ENCODE assay signal across 12 mouse cellular contexts in the genomic region with DNA sequence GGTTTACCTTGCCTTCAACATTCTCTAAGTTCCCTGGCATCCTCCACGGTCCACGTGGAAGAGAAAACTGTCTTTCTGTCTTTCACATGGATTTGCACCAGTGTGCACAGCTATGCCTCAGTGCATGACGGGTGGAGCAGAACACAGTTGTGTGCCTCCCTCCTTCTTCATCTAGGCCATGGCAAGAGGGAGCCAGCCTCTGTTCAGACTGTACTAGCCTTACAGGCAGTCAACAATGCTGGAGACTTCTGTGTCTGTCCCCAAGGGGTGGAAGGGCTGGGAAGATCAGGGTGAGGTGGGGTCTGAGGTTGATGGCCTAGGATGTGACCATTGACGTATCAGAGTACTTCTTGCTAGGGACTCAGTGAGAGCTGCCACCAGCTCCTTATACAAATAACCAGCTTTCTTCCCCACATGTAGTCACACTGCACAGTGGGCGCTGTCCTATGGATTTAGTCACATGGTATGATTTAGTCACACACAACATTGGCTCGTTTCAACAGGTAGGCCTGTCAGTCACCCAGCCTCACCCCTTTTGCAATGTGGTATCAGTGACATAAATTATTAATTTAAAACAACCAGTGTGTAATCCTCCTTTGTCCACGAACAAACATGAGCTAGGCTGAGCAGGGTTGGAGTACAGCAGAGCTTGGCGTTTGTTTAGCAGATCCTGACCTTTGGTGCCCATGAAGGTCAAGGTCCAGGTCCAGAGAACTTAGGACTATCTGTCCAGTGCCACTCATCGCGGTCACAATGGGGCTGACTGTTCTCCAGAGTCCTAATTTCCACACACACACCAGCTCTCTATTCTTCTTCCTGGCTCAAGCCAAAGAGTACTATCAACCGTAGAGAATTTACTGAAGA. TPM values are rescaled to one million over a fixed set of nuclear protein-coding genes. Genes with fewer than 3 reads are reported as not detected.
A peak's percentile ranks its signal among the peaks of the same experiment; 100 is the strongest.
DNase-seq lines count a peak whose midpoint lies in the region; ATAC-seq and TF ChIP-seq lines count a peak whose summit lies in the region.
"Had no signal": no experiment of that assay in that cellular context is flagged by ENCODE, and none has a peak within 500 bp of the region (broad histone marks: within the 10 kb centered on the region; RNA-seq: fewer than 3 reads in every experiment).

No protein-coding gene starts in this region.

- H3K27me3 ChIP-seq in intestine, embryonic 15.5 days (replicated peaks): no peaks in the 10 kb centered on the region
- H3K27me3 ChIP-seq in kidney, embryonic 14.5 days (ENCODE audit: control insufficient read depth, insufficient read depth, low read length): no peaks in the 10 kb centered on the region
- H3K27me3 ChIP-seq in liver, postnatal 0 days (ENCODE audit: insufficient read depth, low read length): no peaks in the 10 kb centered on the region
- H3K27me3 ChIP-seq in forebrain, embryonic 13.5 days: no peaks in the 10 kb centered on the region
- H3K27me3 ChIP-seq: CH12.LX, Patski had no signal

- no peaks in the 10 kb centered on the region for H3K36me3 ChIP-seq in intestine, embryonic 15.5 days
- no peaks in the 10 kb centered on the region for H3K36me3 ChIP-seq in kidney, embryonic 14.5 days (ENCODE audit: control insufficient read depth, insufficient read depth, low read length)
- no peaks in the 10 kb centered on the region for H3K36me3 ChIP-seq in liver, postnatal 0 days (replicated peaks; ENCODE audit: insufficient read depth, low read length)
- H3K36me3 ChIP-seq in forebrain, embryonic 13.5 days (ENCODE audit: poor library complexity, severe bottlenecking): no peaks in the 10 kb centered on the region

- H3K4me1 ChIP-seq in intestine, embryonic 15.5 days (replicated peaks): no peaks in the 10 kb centered on the region
- no peaks in the 10 kb centered on the region for H3K4me1 ChIP-seq in kidney, embryonic 14.5 days (ENCODE audit: control insufficient read depth, insufficient read depth, low read length)
- peaks cover 19% of the 10 kb centered on the region; the same call in 1 of the 2 replicates for H3K4me1 ChIP-seq in liver, postnatal 0 days (ENCODE audit: insufficient read depth)
- H3K4me1 ChIP-seq in forebrain, embryonic 13.5 days: peaks cover 28% of the 10 kb centered on the region

- WGBS in intestine, embryonic 15.5 days: 70% methylated on average over 11 of the region's 11 CpGs
- WGBS in kidney, embryonic 14.5 days: 77% methylated on average over 11 of the region's 11 CpGs
- 62% methylated on average over 11 of the region's 11 CpGs for WGBS in liver, postnatal 0 days (ENCODE audit: insufficient replicate concordance)
- WGBS in forebrain, embryonic 13.5 days: 83% methylated on average over 11 of the region's 11 CpGs

- ATAC-seq in intestine, embryonic 15.5 days: peak; percentile 61
- peak; percentile 39; the same call in 1 of the 2 replicates for ATAC-seq in kidney, embryonic 14.5 days (ENCODE audit: low FRiP score, low TSS enrichment)
- ATAC-seq in liver, postnatal 0 days: peak; percentile 94
- ATAC-seq in forebrain, embryonic 13.5 days: no peak
- ATAC-seq: Patski had no signal

- no peak overlapping the region for H3K27ac ChIP-seq in intestine, embryonic 15.5 days
- no peak overlapping the region for H3K27ac ChIP-seq in kidney, embryonic 14.5 days (ENCODE audit: low read depth, low read length)
- H3K27ac ChIP-seq in liver, postnatal 0 days (ENCODE audit: low read depth): peak overlapping the region; percentile 84
- H3K27ac ChIP-seq in forebrain, embryonic 13.5 days: no peak overlapping the region
- H3K27ac ChIP-seq: macrophage had no signal

- H3K9ac ChIP-seq in intestine, embryonic 15.5 days: no peak overlapping the region
- no peak overlapping the region for H3K9ac ChIP-seq in kidney, embryonic 14.5 days (ENCODE audit: low read depth, low read length)
- no peak overlapping the region for H3K9ac ChIP-seq in liver, postnatal 0 days (replicated peaks)
- H3K9ac ChIP-seq in forebrain, embryonic 13.5 days: no peak overlapping the region

- intact Hi-C loops in heart, postnatal 36 days (cut with DNase I): no loop called here

- DNase-seq in heart, adult 11 months: peak; percentile 74
- DNase-seq in heart, postnatal 36 days: no peak
- peak; percentile 44 for DNase-seq in liver, postnatal 0 days
- DNase-seq in frontal cortex, postnatal 36 days (ENCODE audit: low spot score in 2 of 2): no peak
- DNase-seq: right cerebral cortex, postnatal 25 days had no signal

- no peaks in the 10 kb centered on the region for H3K9me3 ChIP-seq in intestine, embryonic 15.5 days
- H3K9me3 ChIP-seq in kidney, embryonic 14.5 days (ENCODE audit: control insufficient read depth, low read length): no peaks in the 10 kb centered on the region
- H3K9me3 ChIP-seq in liver, postnatal 0 days (ENCODE audit: low read length): no peaks in the 10 kb centered on the region
- H3K9me3 ChIP-seq in forebrain, embryonic 13.5 days (replicated peaks): no peaks in the 10 kb centered on the region

- no peak for TF ChIP-seq CTCF in liver, postnatal 0 days (IDR thresholded peaks at IDR 0.05; ENCODE audit: low read depth)

- H3K4me2 ChIP-seq in intestine, embryonic 15.5 days (replicated peaks): no peak overlapping the region
- no peak overlapping the region for H3K4me2 ChIP-seq in kidney, embryonic 14.5 days (replicated peaks; ENCODE audit: low read depth, low read length)
- no peak overlapping the region for H3K4me2 ChIP-seq in liver, postnatal 0 days (ENCODE audit: low read depth, low read length)
- H3K4me2 ChIP-seq in forebrain, embryonic 13.5 days: no peak overlapping the region
- H3K4me2 ChIP-seq: heart, embryonic 11.5 days had no signal

- H3K4me3 ChIP-seq in intestine, embryonic 15.5 days (replicated peaks): no peak overlapping the region
- H3K4me3 ChIP-seq in kidney, embryonic 14.5 days (ENCODE audit: low read length): no peak overlapping the region
- H3K4me3 ChIP-seq in liver, postnatal 0 days (ENCODE audit: low read depth, low read length): no peak overlapping the region
- no peak overlapping the region for H3K4me3 ChIP-seq in forebrain, embryonic 13.5 days

- TF ChIP-seq EP300 in liver, postnatal 0 days (IDR thresholded peaks at IDR 0.05; ENCODE audit: low read depth): peak; percentile 43; the same call in 1 of the 2 replicates

RNA-seq across cellular contexts. Expression of gene Chn2, which starts 7.8 kb away (rescaled TPM):
- total RNA-seq in heart, postnatal 36 days (2021): 1 to 10 TPM; 2.6 to 3.2 TPM
- polyA plus RNA-seq in intestine, embryonic 15.5 days (2015; fragmentation: Nextera tagmentation; extraction: Ambion mirVana): 19.7 and 20.8 TPM in 2 replicates
- polyA plus RNA-seq in kidney, embryonic 14.5 days (2014; fragmentation: Nextera tagmentation; extraction: Ambion mirVana): 13.3 and 17.3 TPM in 2 replicates
- 10.8 and 12.4 TPM in 2 replicates for polyA plus RNA-seq in liver, postnatal 0 days (2015; fragmentation: Nextera tagmentation; extraction: Ambion mirVana)
- polyA plus RNA-seq in forebrain, embryonic 13.5 days (2015; fragmentation: Nextera tagmentation; extraction: Ambion mirVana): 31.9 and 35.2 TPM in 2 replicates
- total RNA-seq: CH12.LX had no signal

Comparison
In these comparisons a context has a peak if more than half of its experiments do, and no peak if none do; other contexts are left out.
1. DNase-seq: peak in heart, adult 11 months (single experiment) and liver, postnatal 0 days (single experiment); none in heart, postnatal 36 days (0 of 2) and frontal cortex, postnatal 36 days (0 of 2).